Mouse (Mus musculus) kidney, postnatal 10 days (tissue): ENCODE measurements around the gene Mrtfa.

Experiments used
- DNase-seq: peaks from one replicate; pipeline ENCODE4 v3.0.0; 2021; ENCODE audit warnings: mixed read lengths

Gene Mrtfa

DNA sequence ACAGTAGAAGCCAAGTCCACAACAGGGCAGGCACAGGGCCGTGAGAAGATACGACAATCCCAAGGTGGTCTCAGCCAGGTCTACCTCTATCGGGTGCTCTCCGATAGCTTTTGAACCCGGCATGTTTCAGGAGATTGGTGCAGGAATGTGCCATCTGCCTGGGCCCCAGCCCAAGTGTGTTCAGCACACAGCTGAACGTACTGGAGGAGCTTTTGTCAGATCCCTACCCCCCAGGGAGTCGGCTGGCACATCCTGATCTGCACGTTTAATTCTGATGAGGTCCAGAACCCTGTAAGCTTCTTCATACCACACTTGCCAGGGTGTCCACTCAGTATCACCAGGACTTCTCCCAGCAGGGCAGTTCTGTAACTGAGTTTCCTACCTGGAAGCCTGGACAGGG lies 127.9 kb downstream of the Mrtfa start:
- DNase-seq = peak; percentile 25

DNA sequence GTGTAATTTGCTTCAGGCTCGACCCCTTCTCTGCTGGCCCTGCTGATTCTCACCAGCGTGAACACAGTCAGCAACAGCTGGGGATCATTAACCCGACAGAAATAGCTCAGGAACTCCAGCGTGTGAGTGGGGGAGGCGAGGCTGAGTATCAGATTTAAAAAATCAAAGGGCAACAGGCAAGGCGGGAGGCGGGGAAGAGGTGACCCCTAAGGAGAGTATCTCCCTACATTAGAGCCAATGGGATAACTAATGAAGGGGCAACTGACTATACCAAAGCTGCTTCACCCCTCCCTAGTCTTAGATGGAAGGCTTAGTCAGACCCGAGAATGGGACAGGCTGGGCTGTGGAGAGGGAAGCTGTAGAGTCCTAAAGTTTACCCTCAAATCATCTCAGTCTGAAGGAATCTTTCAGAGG lies 128.4 kb downstream of the Mrtfa start:
- peak; percentile 78 for DNase-seq

DNA sequence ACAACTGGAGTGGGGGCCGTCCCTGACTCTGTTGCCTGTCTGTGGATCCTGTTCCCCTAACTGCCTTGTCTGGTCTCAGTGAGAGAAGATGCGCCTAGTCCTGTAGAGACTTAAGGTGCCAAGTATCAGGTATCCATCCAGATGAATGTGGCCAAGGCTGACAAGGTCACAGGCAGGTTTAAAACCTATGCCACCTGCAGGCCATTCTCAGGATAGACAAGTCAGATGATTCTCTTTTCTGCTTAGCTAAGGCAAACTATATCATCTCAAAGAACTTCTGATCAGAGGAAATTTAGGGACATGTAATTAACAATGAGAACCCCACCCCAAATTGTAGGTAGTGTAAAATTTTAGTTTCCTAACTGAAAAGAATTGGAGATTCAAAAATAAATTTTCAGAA lies 129.6 kb downstream of the Mrtfa start:
- no peak for DNase-seq

DNA sequence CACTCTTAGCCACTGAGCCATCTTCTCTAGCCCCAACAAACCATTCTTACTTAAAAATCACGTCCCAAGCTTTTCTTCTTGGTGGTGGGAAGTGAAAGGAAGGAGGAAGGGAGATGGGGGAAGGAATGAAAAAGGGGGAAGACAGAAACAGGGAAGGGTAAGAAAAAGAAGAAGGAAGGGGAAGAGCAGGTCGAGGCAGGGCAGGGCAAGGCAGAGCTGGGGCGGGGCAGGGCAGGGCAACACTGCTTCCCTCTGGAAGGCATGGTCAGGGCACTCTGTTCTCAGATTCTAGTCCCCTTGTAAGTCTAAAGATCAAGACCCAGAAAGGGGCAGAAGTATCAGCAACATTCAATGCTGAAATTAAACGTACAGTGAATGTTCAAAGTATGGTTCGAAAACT lies 132.8 kb downstream of the Mrtfa start:
- no peak for DNase-seq

DNA sequence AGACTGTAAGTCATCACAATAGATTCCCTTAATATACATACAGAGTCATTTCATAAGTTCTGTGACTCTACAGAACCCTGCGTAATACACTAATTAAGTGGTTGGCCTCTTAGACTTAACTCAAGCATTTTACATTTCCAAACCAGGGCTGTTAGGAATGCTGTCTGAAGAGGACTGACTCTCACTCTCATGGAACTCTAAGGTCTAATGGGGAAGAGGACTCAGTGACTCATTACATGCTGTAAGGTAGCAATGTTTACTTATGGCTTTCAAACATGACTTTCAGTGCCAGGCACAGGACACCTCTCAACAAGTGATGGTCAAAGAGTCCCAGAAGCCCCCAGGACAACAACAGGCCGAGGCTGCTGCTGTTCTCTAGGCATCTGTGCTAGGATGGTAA lies 135.1 kb downstream of the Mrtfa start:
- DNase-seq = no peak

DNA sequence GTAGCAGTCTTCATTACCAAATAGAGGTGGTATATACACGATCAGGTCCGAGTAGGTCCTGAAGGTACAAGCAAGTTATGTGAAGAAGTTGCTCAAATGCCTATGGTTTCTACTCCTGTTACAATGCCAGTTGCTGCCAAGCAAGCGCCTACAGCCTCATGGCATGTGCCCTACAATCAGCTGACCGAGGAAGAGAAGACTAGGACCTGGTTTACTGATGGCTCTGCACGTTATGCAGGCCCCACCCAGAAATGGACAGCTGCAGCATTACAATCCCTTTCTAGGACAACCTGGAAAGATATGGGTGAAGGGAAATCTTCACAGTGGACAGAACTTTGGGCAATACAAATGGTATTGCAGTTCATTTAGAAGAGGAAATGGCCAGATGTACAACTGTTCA lies 138.1 kb downstream of the Mrtfa start:
- no peak for DNase-seq

DNA sequence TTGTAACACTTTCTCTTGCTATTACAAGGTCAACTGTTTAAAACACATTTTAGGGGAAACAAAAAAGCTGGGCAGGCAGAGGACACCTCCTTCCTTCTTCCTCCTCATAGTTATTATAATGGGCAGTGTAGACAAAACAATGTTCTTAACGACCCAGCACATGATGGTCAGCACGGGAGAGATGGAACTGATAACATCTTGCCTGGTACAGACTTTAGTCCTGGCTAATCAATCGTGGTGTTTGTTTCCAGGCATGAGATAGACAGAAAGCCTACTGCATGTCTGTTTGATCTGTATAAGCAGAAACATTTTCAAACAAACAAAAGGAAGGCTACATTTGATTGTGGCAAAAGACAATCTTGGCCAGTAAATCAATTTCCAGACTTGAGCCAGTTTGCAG lies 140.1 kb downstream of the Mrtfa start:
- no peak for DNase-seq

DNA sequence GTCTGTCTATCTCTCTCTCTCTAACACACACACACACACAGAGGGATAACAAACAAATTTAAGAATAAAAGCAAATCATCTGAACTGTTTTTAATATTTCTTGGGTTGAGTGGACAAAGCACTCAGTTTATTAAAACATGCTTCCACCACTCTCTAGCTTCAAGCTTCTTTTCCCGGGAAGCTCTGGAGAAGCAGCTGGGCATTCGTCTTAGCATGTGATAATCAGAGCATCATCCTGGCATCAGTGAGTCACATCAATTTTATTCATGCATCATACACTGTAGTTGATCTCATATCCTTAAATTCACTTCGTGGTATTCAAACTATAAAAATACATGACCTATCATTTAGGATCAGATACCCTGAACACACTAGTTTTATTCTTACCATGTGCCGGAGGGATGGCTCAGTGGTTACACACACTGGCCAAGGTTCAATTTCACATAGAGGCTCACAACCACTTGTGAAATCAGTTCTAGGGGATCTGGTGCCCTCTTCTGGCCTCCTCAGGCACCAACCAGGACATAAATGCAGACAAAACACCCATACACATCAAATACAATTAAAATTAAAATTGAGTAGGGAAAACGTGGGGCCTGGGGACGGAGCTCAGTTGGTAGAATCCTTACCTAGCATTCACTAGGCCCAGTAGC lies 141.0 kb downstream of the Mrtfa start:
- DNase-seq = peak; percentile 59

DNA sequence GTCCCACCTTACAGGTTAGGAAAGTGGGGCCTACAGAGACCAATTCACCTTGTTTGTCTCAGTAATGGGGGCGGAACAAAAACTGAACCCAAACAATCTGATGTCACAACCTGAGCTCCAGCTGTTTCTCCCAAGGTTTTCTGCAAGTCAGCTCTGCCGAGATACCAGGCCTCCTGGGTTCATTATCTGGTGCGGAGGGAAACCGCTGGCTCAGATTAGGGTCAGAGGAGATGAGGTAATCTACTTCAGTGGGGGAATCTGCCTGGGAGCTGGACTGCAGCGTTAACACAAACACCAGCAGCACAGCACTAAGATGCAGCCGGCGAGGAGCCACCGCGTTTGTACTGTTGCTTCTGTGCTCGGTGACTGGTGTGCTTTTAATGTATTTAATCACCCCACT lies 143.1 kb downstream of the Mrtfa start:
- no peak for DNase-seq

DNA sequence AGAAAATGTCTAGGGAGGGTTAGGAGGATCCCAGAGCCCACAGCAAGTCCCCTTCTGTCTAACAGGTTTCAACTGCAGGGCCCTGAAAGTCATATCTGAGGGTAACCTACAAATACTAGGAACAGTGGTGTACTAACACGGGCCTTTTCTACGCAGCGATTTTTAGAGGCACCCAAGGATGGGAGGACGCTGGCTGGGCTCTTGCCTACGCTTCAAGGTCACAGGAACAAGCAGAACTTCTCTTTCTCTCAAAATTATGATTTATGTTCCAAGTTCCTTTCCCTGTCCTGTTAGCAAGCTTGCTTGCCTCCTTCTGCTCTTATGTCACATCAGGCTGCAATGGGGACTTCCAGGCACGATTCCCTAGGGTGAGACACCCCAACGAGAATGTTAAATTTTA lies 144.5 kb downstream of the Mrtfa start:
- no peak for DNase-seq

DNA sequence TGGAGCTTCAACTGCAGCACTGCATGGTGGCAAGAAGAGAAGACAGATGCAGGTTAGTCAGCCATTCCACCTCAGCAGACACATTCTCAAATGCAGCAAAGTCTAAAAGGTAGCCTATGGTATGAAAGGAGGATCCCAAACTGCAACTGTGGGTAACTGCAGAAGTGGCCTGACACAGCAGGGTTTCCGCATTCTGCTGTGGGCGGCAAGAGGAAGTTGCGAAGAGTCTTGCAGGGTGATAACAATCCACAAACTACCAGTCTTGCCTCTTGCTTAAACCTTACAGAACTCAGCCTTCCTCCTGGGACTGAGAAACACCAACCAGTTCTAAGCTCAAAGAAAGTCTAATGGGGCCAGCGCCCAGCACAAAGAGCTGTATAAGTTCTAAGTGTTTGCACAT lies 145.2 kb downstream of the Mrtfa start:
- DNase-seq = no peak

DNA sequence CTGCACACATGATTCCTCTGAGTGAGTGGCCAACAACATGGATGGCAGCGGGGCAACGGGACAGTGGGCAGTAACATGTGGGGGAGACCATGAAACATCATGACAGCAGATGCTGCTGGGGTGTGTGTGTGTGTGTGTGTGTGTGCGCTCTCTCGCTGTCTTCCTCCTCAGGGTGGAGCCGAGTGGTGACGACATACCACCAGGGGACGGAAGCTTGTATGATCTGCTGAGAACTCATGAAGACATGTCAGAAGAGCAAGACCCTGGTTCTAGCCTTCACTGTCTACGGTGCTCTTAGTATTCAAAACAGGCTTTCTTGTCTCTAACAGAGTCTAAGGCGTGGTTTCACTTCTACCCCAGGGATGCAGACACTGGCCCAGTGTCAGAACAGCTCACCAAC lies 146.1 kb downstream of the Mrtfa start:
- DNase-seq = no peak

DNA sequence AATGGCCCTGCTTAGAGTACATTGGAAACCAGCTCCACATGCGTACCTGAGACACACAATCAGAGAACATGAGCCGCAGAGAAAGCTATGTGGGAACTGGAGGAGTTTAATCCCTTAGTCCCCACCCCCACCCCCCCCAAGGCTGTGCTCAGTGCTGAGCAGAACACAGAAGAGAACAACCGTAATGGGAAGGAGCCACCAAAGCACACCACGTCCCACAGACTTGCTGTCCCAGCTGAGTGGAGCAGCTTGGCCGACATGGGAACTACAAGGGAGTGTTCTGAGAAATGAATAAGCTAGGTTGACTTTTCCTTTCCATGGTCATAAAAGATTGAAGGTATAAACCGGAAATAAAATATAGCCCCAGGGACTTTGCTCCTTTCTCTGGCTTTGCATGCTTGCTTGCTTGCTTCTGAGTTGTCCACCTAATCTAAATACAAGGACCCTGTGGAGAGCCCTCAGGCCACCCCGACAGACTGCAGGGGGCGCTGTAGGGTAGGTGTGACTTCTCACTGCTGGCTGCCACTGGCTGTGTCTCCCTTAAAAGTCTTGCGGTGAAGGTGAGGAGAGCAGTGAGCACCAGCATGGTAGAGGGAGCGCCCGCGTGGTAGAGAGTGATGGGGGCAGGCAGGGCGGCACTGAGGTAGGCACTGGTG lies 148.2 kb downstream of the Mrtfa start:
- DNase-seq = peak; percentile 73

DNA sequence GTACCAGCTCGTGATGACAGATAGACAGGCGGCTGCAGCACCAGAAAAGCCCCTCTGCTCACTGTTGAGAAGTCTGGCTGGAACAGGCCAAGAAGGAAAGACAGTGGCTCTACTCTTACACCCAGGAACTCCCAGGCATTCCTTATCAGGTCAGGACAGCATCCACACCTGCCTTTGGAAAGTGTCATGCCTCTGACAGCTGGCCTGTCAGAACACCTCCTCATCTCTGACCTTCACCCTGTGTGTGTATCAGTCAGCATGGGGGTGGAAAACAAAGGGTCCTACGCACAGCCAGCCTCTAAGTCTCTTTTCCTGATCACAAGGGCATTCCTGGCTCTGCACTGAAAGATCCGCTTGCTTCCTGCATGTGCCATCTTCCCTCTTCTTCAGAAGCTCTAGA lies 148.8 kb downstream of the Mrtfa start:
- no peak for DNase-seq

DNA sequence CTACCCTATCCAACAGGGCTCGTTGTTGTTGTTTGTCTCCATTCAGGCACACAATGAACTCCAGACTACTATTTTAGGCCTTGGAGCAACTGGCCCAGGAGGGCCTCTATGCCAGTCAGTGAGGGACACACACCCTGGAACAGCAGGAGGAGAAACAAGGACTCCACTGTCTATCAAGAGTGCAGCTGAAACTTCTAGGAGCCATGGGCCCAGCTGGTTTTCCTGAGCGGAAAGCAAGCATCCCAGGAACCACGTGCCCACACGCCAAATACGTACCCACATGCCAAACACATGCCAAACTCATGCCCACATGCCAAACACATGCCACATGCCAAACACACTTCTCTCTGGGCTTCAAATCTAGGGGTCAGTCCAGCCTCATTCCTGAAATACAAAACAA lies 152.1 kb downstream of the Mrtfa start:
- DNase-seq = no peak

DNA sequence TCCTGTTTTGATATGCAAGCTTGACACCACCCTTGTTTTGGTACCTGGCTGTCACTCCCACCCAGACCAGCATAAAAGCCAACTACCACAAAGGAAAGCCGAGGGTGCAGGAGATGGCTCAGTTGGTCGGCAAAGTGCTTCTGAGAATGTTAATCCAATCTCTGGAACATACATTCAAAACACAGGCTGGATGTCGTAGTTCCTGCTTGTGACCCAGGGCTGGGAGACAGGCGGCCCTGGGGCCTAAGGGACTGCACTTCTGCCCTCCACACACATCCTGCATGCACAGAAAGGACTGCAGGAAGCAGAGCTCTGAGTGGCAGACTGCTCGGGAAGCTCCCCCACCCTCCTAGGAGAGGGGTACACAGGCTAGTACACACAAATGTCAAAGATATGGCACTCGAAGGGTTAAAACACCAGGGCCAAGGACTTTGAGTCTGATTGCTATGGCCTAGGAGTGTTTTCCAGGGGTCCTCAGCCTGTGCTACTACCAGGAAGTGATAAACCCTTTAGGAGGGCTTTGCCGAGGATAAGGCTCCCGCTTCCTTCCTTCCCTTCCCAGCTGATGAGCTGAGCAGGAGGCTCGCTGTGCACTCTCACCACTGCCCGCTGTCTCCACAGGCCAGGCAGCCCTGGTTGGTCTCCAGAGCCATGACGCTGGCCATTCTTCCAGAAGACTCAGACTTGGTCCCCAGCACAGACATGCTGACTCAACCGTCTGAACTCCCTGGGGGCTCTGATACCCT lies 155.0 kb downstream of the Mrtfa start:
- peak; percentile 45 for DNase-seq

DNA sequence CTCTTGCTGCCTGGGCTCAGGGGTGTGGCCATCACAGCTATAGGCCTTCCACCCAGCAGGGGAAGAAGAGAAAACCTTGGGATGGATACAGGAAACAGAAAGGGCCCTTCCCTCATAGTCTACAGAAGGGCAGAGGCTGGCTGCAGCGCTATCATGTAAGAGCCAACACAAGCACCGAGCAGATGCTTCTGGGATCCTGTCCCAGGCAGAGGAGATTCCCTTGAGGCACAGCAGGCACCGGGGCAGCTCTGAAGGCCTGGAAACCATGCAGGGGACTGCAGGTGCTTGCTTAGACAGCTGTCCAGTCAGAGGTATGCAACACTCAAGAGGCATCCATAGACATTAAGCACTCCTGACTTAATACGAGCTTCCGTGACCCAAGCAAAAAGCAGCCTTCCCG lies 156.4 kb downstream of the Mrtfa start:
- no peak for DNase-seq

DNA sequence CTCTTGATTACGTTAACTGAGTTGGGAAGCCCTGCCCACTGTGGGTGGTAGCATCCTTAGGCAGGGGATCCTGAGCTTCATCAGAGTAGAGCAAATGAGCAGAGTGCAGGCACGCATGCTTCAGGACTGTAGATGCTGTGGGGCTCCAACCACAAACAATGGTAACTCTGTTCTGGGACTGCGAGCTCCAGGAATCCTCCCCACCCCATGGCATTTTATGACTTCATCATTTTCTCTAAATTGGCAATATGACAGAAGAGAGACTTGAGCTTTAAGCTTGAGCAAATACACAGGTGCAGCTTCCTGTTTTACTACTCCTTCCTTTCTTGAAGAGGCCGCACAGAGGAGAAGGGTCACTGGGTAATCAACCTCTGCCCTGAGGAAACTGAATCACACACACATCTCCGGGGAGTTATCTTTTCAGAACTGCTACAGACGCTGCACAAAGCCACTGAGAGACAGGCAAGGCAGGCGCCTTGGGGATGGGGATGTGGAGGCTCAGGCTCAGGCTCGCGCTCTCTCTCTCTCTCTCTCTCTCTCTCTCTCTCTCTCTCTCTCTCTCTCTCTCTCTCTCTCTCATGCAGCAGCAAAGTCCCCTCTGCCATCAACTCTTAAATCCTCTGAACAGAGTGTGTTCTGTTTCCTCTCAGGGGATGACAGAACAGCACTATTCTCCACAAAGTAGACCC lies 157.5 kb downstream of the Mrtfa start:
- DNase-seq = no peak

DNA sequence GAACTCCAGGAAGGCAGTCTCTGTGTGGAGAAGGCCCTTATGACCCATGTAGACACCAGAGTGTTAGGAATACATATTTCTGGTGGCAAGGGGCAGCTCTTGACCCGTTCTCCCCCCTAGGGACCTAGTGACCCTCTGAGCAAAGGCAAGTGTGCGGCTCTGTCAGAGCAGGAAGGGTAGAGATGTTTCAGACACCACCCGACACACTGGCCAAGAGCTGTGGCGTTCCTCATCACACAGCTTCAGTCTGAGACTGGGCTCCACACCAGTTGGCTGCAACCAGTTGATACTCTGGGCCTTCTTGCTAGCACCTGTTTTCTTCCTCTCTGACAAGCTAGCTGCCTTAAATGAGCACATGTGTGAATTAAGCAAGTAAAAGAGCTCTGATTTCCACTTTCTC lies 158.9 kb downstream of the Mrtfa start:
- no peak for DNase-seq

DNA sequence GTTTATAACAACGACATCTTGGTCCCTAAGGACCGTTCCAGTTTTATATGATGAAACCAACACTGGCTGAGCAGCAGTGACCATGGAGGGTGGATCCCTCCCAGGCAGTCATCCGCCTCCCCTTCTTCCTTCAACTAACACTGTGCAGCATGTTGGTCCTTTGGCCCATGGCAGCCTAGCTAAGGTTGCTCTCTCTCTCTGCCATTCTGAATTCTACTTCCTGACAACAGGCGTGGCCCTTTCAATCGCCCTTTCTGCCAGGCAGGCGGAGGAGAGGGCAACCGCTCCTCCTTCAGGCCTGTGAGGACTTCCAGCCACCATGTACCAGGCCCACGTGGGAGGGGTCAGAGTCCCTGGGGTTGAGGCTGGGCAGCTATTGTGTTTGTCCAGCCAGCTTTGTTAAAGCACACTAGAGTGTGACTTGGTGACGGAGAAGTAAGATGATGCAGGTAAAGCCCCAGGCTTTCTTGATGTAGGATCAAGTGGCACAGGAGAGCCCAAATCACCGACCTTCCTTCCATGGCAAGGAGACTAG lies 159.6 kb downstream of the Mrtfa start:
- DNase-seq = peak; percentile 41

DNA sequence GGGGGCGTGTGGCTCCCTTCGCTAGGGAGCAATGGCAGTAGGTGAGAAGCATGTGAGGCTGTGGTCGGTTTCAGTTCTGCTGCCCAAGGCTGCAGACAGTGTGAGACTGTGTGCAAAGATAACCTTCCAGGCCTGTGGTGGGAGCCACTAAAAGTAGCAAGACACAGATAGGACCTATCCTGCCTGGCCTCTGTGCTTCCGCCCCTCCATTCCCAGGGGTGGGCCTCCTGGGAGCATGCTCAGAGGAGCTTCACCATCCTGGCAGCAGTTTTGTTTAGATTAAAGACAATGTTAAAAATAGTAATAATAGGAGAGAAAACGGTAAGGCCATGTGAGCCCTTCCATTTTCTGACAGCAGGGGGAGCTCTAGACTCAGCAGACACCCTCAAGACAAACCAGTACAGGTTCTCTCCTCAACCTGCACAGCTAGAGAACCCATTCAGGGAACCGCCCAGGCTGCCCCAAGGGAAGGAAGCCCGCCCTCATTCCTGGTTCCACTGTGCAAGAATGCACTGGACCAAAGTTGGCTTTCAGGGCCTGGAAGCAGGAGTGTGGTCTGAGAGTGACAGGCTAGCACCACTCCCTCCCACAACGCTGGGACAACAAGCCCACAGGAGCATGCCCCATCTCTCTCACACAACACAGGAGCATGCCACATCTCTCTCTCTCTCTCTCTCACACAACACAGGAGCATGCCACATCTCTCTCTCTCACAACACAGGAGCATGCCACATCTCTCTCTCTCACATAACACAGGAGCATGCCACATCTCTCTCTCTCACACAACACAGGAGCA lies 163.0 kb downstream of the Mrtfa start:
- DNase-seq = peak; percentile 89

DNA sequence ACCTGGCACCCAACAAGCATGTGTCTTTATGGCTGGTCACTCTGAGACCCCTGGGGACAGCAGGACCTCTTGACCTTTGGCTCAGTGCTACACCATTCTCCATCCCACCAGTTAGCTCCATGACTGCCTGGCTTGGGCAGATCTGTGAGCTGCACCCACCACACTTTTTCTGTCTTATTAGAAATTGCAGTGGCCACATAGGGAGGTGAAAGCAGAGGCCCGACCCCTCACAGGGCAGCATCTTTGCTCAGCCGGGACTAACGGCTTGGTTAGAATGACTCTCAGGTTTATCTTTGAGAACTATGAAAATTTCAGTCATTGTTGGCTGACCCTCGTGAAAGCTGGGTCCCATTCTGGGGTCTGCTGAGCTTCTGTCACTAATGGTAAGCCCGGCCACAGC lies 163.7 kb downstream of the Mrtfa start:
- DNase-seq = no peak

DNA sequence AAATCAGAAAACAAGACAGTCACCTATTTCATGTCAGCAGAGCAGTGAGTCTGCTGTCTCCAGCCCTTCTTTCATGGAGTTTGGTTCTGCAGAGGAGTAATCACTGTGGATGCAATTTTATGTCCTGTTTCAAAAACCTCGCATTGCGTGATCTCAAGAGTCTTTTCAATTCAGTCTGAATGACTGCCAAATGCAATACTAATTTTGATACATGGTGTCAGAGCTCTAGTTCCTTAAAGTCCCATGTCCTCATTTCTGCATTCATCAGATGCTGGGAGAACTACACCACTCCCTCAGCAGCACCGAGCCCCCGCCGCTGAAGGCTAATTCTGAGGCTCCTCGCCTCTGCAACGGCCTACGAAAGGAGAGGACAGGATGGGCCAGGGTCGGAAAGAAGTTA lies 166.7 kb downstream of the Mrtfa start:
- no peak for DNase-seq
